Mouse (Mus musculus): Measurements from ENCODE around the gene Zyx. TPM values are rescaled to one million over a fixed set of nuclear protein-coding genes. Genes with fewer than 3 reads are reported as not detected.
A peak's percentile ranks its signal among the peaks of the same experiment; 100 is the strongest.

Zyx gene
- polyA plus RNA-seq, 1 experiment from 2014 or later, result 117 TPM

DNA sequence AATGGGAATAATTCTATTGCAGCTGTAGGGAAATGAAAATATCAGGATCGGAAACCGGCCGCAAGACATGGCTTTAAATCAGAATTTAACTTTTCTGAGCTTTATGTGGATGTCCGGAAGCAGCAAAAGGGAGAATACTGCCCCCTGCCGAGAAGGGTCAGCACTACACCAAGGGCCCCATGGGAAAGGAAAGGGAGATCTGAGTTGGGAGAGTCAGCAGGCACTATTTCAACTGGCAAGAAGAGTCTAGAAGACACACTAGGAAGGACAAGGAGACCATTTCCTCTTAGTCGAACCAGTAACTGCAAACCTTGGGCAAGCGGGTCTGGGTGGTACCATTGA lies 24.2 kb upstream of the Zyx start:
- peak overlapping the region; percentile 58 for H3K4me3 ChIP-seq (ENCODE audit: low read depth, low read length)
- H3K27me3 ChIP-seq (ENCODE audit: control insufficient read depth, insufficient read depth, low read length), result peaks cover 11% of the 10 kb centered on the region; the same call in 1 of the 2 replicates
- H3K27ac ChIP-seq (ENCODE audit: low read length), result no peak overlapping the region
- no peak for ATAC-seq (ENCODE audit: insufficient number of reproducible peaks, insufficient read depth, low FRiP score, low read depth)
- no peaks in the 10 kb centered on the region for H3K36me3 ChIP-seq (ENCODE audit: control insufficient read depth, insufficient read depth, low read length)
- H3K9me3 ChIP-seq (ENCODE audit: control insufficient read depth, low read depth, low read length), result no peaks in the 10 kb centered on the region
- H3K4me2 ChIP-seq (replicated peaks; ENCODE audit: low read depth, low read length), result peak overlapping the region; percentile 94
- peaks cover 8% of the 10 kb centered on the region; the same call in 1 of the 2 replicates for H3K4me1 ChIP-seq (ENCODE audit: control insufficient read depth, insufficient read depth, low read length)
- H3K9ac ChIP-seq (replicated peaks; ENCODE audit: low read depth, low read length), result no peak overlapping the region
- WGBS, result 3% methylated on average over 7 of the region's 7 CpGs

DNA sequence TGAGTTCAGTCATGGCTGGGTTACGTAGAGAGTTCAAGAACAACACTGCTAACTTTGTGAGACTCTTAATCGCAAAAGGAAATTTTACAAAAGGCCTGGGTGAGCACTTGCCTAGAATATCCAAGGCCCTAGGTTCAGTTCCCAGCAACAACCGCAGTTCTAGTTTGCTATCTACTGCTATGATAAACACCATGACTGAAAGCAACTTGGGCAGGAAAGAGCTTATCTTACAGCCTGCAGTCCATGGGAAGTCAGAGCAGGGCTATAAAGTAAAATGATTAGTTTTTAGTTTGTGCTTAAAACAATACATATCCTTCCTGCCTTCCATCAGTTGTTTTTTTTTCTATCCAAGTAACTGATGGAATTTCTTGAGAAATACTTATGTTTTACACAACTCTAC lies 22.9 kb upstream of the Zyx start:
- Histone ChIP-seq H3K36me3 (ENCODE audit: control insufficient read depth, insufficient read depth, low read length) (no peaks in the 10 kb centered on the region), H3K9me3 (ENCODE audit: control insufficient read depth, low read depth, low read length) (no peaks in the 10 kb centered on the region), H3K4me2 (replicated peaks; ENCODE audit: low read depth, low read length) (no peak overlapping the region), H3K27me3 (ENCODE audit: control insufficient read depth, insufficient read depth, low read length) (peaks cover 11% of the 10 kb centered on the region; the same call in 1 of the 2 replicates), H3K9ac (replicated peaks; ENCODE audit: low read depth, low read length) (no peak overlapping the region), H3K4me1 (ENCODE audit: control insufficient read depth, insufficient read depth, low read length) (peaks cover 8% of the 10 kb centered on the region; the same call in 1 of the 2 replicates), H3K27ac (ENCODE audit: low read length) (no peak overlapping the region), H3K4me3 (ENCODE audit: low read depth, low read length) (no peak overlapping the region)
- no peak for ATAC-seq (ENCODE audit: insufficient number of reproducible peaks, insufficient read depth, low FRiP score, low read depth)
- WGBS, result 87% methylated on average over 3 of the region's 3 CpGs

DNA sequence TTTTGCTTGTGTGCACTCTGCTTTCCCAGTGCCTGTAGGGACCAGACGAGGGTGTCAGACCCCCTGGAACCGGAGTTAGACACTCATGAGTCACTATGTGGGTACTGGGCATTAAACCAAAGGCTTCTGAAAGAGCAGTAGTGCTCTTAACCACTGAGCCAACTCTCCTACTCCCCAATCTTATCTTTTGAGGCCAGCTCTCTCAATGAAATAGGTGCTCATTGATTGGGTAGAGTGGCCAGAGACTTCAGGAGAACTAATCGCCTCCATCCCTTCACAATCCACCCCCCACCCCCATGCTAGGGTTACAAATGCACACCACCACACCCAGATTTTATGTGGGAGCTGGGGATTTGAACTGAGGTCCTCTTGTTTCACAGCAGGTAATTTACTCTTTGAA lies 20.7 kb upstream of the Zyx start:
- H3K4me3 ChIP-seq (ENCODE audit: low read depth, low read length), result no peak overlapping the region
- WGBS, result 68% methylated on average over 3 of the region's 3 CpGs
- H3K9ac ChIP-seq (replicated peaks; ENCODE audit: low read depth, low read length), result no peak overlapping the region
- no peaks in the 10 kb centered on the region for H3K9me3 ChIP-seq (ENCODE audit: control insufficient read depth, low read depth, low read length)
- no peaks in the 10 kb centered on the region for H3K27me3 ChIP-seq (ENCODE audit: control insufficient read depth, insufficient read depth, low read length)
- ATAC-seq (ENCODE audit: insufficient number of reproducible peaks, insufficient read depth, low FRiP score, low read depth), result no peak
- H3K27ac ChIP-seq (ENCODE audit: low read length), result no peak overlapping the region
- no peak overlapping the region for H3K4me2 ChIP-seq (replicated peaks; ENCODE audit: low read depth, low read length)
- no peaks in the 10 kb centered on the region for H3K36me3 ChIP-seq (ENCODE audit: control insufficient read depth, insufficient read depth, low read length)
- peaks cover 4% of the 10 kb centered on the region; the same call in 1 of the 2 replicates for H3K4me1 ChIP-seq (ENCODE audit: control insufficient read depth, insufficient read depth, low read length)

DNA sequence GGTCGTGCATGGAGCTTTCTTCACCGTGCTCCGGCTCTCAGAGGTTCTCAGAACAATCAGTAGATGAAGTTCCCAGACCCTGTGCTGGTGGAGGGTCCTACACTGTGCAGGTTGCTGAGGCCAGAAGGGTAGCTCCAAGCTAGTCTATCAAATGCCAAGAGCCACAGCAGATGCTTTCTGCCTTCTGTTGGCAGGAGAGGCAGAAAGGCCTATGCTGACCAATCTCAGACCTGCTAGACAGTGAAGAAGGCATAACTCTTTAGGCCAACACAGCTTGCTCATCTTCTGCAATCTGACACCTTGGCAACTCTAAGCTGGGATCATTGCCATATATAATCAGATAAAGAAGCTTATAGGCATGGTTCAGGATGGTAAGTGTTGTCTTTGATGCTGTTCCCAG lies 19.2 kb upstream of the Zyx start:
- Histone ChIP-seq H3K9me3 (ENCODE audit: control insufficient read depth, low read depth, low read length) (no peaks in the 10 kb centered on the region), H3K4me2 (replicated peaks; ENCODE audit: low read depth, low read length) (no peak overlapping the region), H3K4me1 (ENCODE audit: control insufficient read depth, insufficient read depth, low read length) (no peaks in the 10 kb centered on the region), H3K4me3 (ENCODE audit: low read depth, low read length) (no peak overlapping the region), H3K27me3 (ENCODE audit: control insufficient read depth, insufficient read depth, low read length) (no peaks in the 10 kb centered on the region), H3K36me3 (ENCODE audit: control insufficient read depth, insufficient read depth, low read length) (no peaks in the 10 kb centered on the region), H3K9ac (replicated peaks; ENCODE audit: low read depth, low read length) (no peak overlapping the region), H3K27ac (ENCODE audit: low read length) (no peak overlapping the region)
- WGBS, result 81% methylated on average over 3 of the region's 3 CpGs
- no peak for ATAC-seq (ENCODE audit: insufficient number of reproducible peaks, insufficient read depth, low FRiP score, low read depth)

DNA sequence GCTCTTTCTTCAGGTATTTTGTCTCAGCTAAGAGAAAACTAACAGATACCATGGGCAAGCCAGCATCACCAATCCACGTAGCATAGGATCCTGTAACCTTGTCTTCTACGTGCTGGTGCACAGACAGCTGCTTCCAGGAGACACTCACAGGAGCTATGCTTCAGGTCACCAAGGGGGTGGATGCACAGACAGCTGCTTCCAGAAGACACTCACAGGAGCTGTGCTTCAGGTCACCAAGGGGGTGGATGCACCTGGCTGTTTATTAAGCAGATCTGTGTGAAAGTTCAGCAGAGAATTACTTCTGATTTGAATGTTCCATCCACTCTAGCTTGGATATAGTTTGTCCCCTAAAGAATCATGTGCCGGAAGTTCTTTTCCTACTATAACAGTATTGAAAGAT lies 18.5 kb upstream of the Zyx start:
- no peak overlapping the region for H3K4me3 ChIP-seq (ENCODE audit: low read depth, low read length)
- no peak overlapping the region for H3K27ac ChIP-seq (ENCODE audit: low read length)
- ATAC-seq (ENCODE audit: insufficient number of reproducible peaks, insufficient read depth, low FRiP score, low read depth), result no peak
- whole genome bisulfite sequencing, result 88% methylated on average over 3 of the region's 3 CpGs
- H3K36me3 ChIP-seq (ENCODE audit: control insufficient read depth, insufficient read depth, low read length), result no peaks in the 10 kb centered on the region
- no peak overlapping the region for H3K4me2 ChIP-seq (replicated peaks; ENCODE audit: low read depth, low read length)
- H3K9ac ChIP-seq (replicated peaks; ENCODE audit: low read depth, low read length), result no peak overlapping the region
- H3K9me3 ChIP-seq (ENCODE audit: control insufficient read depth, low read depth, low read length), result no peaks in the 10 kb centered on the region
- no peaks in the 10 kb centered on the region for H3K4me1 ChIP-seq (ENCODE audit: control insufficient read depth, insufficient read depth, low read length)
- no peaks in the 10 kb centered on the region for H3K27me3 ChIP-seq (ENCODE audit: control insufficient read depth, insufficient read depth, low read length)

DNA sequence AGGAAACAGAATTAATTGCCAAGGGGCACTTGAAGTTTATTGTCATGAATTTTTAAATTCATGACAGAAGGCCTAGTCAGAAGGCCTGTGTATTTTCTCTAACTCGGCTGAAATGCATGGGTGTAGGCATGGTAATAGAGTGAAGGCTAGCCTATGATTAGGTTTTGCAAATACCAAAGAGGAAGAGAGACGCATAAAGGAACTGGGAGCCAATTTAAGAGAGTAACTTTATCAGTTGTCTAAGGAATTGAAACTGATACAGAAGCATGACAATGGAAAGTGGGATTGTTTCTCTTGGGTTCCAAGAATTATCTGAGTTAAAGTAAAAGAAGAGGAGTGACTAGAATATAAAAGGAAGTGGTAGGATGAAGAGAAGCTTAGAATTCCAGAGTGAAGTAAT lies 10.2 kb upstream of the Zyx start:
- Histone ChIP-seq H3K9me3 (ENCODE audit: control insufficient read depth, low read depth, low read length) (no peaks in the 10 kb centered on the region), H3K4me1 (ENCODE audit: control insufficient read depth, insufficient read depth, low read length) (no peaks in the 10 kb centered on the region), H3K27ac (ENCODE audit: low read length) (no peak overlapping the region), H3K4me3 (ENCODE audit: low read depth, low read length) (no peak overlapping the region), H3K27me3 (ENCODE audit: control insufficient read depth, insufficient read depth, low read length) (no peaks in the 10 kb centered on the region), H3K36me3 (ENCODE audit: control insufficient read depth, insufficient read depth, low read length) (no peaks in the 10 kb centered on the region), H3K9ac (replicated peaks; ENCODE audit: low read depth, low read length) (no peak overlapping the region), H3K4me2 (replicated peaks; ENCODE audit: low read depth, low read length) (no peak overlapping the region)
- WGBS, result 80% methylated on average over 2 of the region's 2 CpGs
- ATAC-seq (ENCODE audit: insufficient number of reproducible peaks, insufficient read depth, low FRiP score, low read depth), result no peak

DNA sequence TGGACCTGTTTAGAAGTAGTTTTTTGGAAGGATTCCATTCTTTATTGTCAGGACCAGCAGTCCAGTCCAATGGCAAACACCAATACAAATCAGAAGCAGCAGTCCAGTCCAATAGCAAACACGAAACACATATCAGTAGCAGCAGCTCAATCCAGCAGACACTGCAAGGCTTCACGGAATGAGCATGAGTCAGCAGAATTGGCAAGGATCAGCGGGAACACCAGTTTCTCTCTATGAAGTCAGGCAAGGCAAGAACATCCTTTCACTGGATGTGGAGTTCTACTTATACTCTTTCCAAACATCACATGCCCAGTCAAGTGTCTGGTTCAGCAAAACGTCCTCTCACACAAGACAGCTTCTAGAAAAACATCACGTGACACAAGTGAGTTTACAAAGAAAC lies 9.4 kb upstream of the Zyx start:
- H3K36me3 ChIP-seq (ENCODE audit: control insufficient read depth, insufficient read depth, low read length), result no peaks in the 10 kb centered on the region
- no peak overlapping the region for H3K27ac ChIP-seq (ENCODE audit: low read length)
- no peak overlapping the region for H3K4me3 ChIP-seq (ENCODE audit: low read depth, low read length)
- H3K9me3 ChIP-seq (ENCODE audit: control insufficient read depth, low read depth, low read length), result no peaks in the 10 kb centered on the region
- no peaks in the 10 kb centered on the region for H3K4me1 ChIP-seq (ENCODE audit: control insufficient read depth, insufficient read depth, low read length)
- no peak overlapping the region for H3K9ac ChIP-seq (replicated peaks; ENCODE audit: low read depth, low read length)
- no peaks in the 10 kb centered on the region for H3K27me3 ChIP-seq (ENCODE audit: control insufficient read depth, insufficient read depth, low read length)
- 73% methylated on average over 5 of the region's 5 CpGs for WGBS
- no peak overlapping the region for H3K4me2 ChIP-seq (replicated peaks; ENCODE audit: low read depth, low read length)
- ATAC-seq (ENCODE audit: insufficient number of reproducible peaks, insufficient read depth, low FRiP score, low read depth), result no peak

DNA sequence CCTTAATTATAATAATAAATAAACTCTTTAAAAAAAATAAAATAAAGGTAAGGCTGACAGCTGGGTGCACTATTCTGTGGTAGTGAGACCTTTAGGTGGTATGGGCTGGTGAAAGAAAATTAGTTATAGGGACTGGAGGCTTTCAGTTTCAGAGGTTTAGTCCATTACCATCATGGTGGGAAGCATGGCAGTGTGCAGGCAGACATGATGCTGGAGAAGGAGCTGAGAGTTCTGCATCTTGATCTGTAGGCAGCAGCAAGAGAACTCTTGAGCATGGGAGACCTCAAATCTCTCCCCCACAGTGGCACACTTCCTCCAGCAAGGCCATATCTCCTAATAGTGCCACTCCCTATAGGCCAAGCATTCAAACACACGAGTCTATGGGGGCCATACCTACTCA lies 7.3 kb upstream of the Zyx start:
- H3K27ac ChIP-seq (ENCODE audit: low read length), result no peak overlapping the region
- no peaks in the 10 kb centered on the region for H3K4me1 ChIP-seq (ENCODE audit: control insufficient read depth, insufficient read depth, low read length)
- ATAC-seq (ENCODE audit: insufficient number of reproducible peaks, insufficient read depth, low FRiP score, low read depth), result no peak
- H3K27me3 ChIP-seq (ENCODE audit: control insufficient read depth, insufficient read depth, low read length), result no peaks in the 10 kb centered on the region
- H3K4me3 ChIP-seq (ENCODE audit: low read depth, low read length), result no peak overlapping the region
- no peaks in the 10 kb centered on the region for H3K36me3 ChIP-seq (ENCODE audit: control insufficient read depth, insufficient read depth, low read length)
- no peaks in the 10 kb centered on the region for H3K9me3 ChIP-seq (ENCODE audit: control insufficient read depth, low read depth, low read length)
- 65% methylated on average over 1 of the region's 1 CpGs for WGBS
- H3K9ac ChIP-seq (replicated peaks; ENCODE audit: low read depth, low read length), result no peak overlapping the region
- H3K4me2 ChIP-seq (replicated peaks; ENCODE audit: low read depth, low read length), result no peak overlapping the region

DNA sequence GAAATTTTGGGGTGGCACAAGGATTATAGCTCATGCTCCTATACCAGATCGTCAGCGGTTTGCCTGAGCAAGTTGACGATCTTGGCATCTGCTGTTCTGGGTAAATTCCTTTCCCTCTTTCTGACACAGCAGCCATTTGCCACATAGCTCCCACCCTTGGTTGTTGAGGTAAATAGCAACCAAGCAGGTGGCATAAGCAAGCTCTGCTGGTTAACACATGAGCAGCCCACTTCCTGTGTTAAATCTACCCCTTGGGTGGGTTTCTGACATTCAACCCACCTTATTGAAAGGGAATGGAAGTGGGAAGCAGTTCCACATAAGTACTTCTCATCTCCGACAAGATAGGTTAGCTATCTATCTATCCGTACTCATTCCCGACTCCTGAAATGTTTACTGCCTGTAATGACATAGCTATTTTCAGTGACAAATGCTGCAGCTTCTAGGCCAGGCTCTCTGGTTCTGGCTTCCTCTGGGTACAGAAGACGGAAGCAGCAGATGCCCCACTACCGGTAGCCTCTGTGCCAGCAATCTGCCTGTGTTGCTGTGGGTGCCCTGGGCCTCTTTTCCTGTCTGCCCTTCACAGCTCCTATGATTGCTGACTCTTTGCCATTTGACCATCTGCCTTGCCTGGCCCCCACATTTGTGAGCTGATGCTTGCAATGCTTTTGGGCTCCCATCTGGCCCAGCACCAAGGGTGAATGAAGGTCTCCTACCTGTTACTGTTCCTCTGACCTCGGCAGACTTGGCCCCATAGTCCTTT lies 5.9 kb upstream of the Zyx start:
- no peaks in the 10 kb centered on the region for H3K9me3 ChIP-seq (ENCODE audit: control insufficient read depth, low read depth, low read length)
- no peaks in the 10 kb centered on the region for H3K4me1 ChIP-seq (ENCODE audit: control insufficient read depth, insufficient read depth, low read length)
- H3K9ac ChIP-seq (replicated peaks; ENCODE audit: low read depth, low read length), result no peak overlapping the region
- no peak overlapping the region for H3K27ac ChIP-seq (ENCODE audit: low read length)
- WGBS, result 80% methylated on average over 9 of the region's 9 CpGs
- no peaks in the 10 kb centered on the region for H3K36me3 ChIP-seq (ENCODE audit: control insufficient read depth, insufficient read depth, low read length)
- ATAC-seq (ENCODE audit: insufficient number of reproducible peaks, insufficient read depth, low FRiP score, low read depth), result no peak
- H3K4me2 ChIP-seq (replicated peaks; ENCODE audit: low read depth, low read length), result no peak overlapping the region
- no peak overlapping the region for H3K4me3 ChIP-seq (ENCODE audit: low read depth, low read length)
- H3K27me3 ChIP-seq (ENCODE audit: control insufficient read depth, insufficient read depth, low read length), result no peaks in the 10 kb centered on the region

Measured in stomach, embryonic 14.5 days (tissue).